Mouse (Mus musculus): ENCODE measurements around the gene Elmod2.
"Not testable (repeated sequence)": the region's sequence is repeated elsewhere in the genome, so short reads cannot be mapped to it uniquely, and the experiment has no call there.

Elmod2 gene

DNA sequence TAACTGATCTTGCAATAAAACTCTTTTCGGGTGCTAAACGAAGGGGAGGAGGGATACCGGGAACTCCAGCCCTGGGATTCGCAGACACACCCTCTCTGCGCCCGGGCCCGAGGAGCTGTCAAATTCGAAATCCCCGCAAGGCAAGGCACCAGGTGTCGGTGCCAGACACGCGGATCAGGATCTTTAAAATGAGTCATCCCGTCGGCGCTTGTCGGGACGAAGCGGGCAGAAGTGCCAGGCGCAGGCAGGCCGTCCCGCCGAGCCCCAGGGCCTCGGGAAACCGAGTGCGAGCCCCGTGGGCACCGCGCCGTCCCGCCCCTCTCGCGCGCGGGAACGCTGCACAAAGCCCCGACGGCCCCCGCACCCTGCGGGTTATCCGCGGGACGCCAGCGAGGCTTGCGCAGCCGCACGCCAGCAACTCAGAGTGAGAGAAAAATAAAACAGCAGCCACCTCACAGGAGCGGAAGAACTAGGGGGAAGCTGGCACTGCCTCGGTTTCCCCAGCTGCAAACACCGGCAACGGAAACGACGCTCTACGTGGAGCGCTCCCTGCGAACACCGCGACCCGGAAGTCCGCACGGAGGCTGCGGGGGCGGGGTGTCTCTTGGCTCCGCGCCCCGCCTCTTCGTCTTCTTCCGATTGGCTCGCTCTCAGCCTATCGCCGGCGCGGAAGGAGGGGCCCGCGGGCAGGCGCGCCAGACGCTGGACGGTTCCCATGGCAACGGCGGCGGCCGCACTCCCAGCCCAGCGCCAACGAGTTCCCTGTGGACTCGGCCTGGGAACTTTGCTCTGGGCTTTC lies at the start of gene Elmod2:
Elmod2 (minus strand) TSS at position 588 of the 799 bp plus-strand sequence.
- DNase-seq = peak; percentile 97 to 99

- no peak for DNase-seq
Observed at GRCm38 (mm10) chr8:83381016-83381415, 48.7 kb upstream of the Elmod2 start.

DNA sequence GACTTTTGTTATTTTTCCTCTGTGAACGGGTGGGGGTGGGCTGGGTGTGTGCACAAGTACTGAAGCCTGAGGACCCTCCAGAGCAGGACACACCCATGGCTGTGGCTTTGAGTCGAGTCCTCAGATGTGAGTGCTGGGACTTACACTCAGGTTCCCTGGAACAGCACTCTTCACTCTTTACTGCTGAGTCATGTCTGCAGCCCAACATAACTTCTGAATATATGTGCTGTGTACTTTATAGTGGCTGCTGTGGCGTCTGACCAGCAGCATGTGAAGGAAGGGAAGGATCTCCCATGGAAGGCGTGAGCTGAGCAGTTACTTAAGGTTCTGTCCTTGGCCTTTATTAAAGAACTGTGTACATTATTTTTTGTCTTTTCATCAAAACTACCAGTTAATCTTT lies 47.9 kb upstream of the Elmod2 start:
- no peak for DNase-seq

DNA sequence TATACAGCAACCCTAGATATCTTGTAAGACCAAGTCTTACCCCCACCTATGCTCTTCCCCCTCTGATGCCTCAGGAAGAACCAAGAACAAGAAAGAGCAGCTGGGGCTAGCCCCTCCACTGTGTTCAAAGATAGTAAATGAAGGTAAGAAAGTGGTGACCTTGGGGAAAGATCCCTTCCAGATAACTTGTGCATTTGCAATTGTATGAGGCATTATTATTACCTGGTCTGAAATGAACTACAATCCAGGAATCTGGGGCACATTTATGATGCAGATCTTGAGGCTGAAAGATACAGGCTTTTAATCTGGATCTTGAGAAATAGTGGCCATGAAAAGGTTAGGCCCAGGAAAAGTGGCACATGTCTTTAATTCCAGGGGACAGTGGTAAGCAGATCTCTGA lies 44.9 kb upstream of the Elmod2 start:
- DNase-seq = no peak

GRCm38 (mm10) chr8:83363156-83363769 lies 31.0 kb upstream of the Elmod2 start:
- DNase-seq = no peak

DNA sequence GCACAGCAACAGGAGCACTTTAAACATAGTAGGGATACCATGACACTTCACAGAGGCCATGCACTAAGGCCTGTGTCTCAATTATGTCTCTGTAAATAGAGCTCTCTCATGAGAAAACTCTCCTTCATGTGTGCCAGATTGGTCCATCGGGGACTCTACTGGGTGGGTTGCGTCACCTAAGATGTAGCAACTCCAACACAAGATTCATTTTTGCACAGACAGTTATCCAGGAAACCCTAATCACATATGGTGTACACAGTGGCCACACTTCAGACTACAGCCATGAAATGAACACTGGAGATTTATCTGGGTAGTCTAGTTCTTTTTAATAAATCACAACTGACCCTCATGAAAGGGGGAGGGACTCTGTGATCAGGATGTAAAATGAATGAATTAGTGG lies 19.0 kb upstream of the Elmod2 start:
- no peak for DNase-seq

DNA sequence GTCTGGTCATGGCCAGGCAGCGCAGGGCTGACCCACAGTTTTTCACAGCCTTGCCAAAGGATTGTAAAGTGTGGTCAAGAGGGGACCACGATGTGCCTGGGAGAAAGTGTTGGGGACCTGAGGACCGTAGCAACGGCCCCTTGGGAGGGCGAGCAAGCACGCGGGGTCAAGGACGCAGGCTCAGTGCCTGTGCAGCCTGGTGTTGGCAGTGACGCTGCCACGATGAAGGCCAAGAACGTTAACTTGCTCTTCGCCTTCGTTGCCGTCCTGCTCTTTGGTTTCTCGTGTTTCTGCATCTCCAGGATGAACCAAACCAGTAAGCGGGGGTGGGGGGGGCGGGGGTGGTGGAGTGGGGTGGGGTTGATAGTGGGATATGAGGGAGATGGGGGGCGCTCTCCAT lies 16.0 kb upstream of the Elmod2 start, which contains the start of gene Mgat4d:
Mgat4d (plus strand) TSS at position 209 of the 400 bp plus-strand sequence.
- no peak for DNase-seq

- no peak for DNase-seq
Observed at GRCm38 (mm10) chr8:83342693-83343092, 10.4 kb upstream of the Elmod2 start.

GRCm38 (mm10) chr8:83342076-83342475 lies 9.8 kb upstream of the Elmod2 start:
- no peak for DNase-seq

GRCm38 (mm10) chr8:83332864-83333263 lies 578 bp upstream of the Elmod2 start:
- DNase-seq = no peak

DNA sequence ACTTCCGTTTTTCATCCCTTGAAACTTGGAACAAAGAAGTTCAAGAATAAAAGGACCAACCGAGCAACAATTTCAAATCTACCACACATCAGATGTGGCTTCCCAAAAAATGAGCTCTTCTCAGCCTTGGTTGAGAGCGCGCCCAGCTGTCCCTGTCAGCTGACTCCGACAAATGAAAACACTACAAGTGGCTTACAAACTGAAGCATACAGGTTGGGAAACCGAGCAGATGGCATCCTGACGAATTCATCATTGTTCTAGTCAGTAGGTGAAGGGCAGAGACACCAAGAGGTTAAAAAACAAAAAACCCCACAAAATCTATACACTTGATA lies 753 bp downstream of the Elmod2 start:
- DNase-seq = peak in 1 of 2 experiments; percentile 51

DNA sequence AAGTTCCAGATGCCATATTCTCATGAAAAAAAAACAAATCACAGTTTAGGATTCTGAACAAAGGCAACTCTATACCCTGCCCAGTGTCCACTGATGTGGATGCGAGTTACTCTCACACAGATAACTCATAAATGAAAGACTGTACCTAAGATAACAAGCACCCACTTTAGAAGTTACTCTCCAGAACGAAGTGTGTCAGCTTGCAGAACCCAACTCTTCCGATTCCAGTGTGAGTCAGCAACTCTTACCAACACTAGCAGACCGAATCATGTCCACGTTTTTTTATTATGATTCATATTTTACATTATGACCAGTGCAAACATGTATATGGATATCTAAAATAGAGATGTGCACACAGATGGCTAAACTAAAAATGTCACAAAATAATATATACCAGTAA lies 4.4 kb downstream of the Elmod2 start:
- no peak for DNase-seq

GRCm38 (mm10) chr8:83323056-83323455 lies 9.2 kb downstream of the Elmod2 start:
- DNase-seq = no peak

DNA sequence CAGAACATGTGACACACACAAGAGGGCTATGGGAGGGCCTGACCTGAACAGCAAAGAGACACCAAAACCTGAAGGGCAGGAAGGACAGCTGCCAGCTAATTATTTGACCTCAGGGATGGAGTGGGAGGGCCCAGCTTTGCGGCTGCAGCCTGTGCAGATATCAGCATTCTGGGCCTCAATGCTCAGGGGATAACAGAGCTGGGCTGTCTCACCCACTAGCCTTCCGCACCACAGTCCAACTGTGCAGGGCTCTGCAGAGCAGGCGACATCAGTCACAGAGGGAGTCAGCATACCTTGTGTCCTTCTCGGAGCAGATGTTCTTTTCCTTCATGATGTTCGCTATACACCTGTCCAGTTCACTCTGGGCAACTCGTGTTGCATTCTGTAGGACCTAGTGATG lies 9.9 kb downstream of the Elmod2 start:
- no peak for DNase-seq

- DNase-seq = no peak
Observed at GRCm38 (mm10) chr8:83320543-83320942, 11.7 kb downstream of the Elmod2 start.

GRCm38 (mm10) chr8:83315691-83316090 lies 16.6 kb downstream of the Elmod2 start:
- DNase-seq = no peak

GRCm38 (mm10) chr8:83315084-83315483 lies 17.2 kb downstream of the Elmod2 start:
- DNase-seq = not testable (repeated sequence)

DNA sequence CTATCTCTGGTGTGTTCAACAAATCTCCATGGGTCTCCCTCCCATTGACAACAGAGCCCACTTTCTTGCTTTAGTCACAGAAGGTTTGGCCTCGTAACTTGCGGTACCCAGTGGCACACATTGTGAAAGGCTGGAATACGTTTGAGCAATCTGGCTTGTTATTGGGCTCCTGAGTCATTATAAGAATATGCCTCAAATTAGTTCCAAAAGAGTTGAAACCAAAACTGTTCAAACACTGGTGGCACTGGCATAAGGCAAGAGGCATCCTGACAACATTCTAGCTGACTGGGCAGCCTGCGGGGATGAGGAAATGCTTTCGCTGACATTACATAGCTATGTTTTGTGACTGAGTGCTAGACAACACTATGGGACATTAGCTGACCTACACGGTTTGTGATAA lies 22.4 kb downstream of the Elmod2 start:
- no peak for DNase-seq

DNA sequence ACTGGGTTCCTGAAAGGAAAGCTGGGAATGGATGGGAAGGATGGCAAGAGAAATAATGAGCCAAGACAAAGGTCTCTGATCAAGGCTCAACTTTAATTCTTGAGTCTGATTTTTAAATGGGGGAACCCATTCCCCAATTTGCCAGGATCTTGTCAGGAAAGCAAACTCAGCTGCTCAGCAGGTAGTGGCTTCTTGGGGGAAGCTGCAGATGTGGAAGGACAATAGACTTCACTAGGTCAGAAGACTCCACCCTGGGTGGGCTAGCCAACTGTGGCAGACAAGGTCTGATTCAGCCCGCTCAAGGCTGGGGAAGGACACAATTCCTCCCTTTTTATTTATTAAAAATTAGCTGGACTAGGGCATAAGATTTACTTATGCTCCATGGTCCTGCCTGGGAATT lies 27.3 kb downstream of the Elmod2 start:
- DNase-seq = no peak

- DNase-seq = no peak
Observed at GRCm38 (mm10) chr8:83300135-83300534, 32.2 kb downstream of the Elmod2 start.

DNA sequence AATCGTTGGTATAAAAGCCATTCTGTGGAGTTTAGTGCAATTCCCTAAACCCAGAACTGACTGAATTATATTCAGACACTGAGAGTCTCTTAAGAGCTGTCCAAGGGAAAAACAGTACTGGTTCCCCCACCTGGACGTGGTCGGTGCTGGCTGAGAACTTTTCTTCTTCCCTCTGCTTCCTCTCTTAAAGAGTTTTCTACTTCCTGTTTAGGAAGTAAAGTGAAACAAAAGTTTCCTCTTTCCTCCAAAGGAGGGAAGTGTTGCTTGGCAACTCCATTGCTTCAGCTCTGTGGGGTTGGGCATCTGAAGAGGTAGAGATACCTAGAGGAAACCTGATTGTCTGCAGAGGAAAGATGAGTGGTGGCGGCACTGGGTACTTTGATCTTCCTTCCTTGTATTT lies 34.9 kb downstream of the Elmod2 start:
- DNase-seq = no peak

- peak; percentile 42 to 59 for DNase-seq
Observed at GRCm38 (mm10) chr8:83290176-83290575, 42.1 kb downstream of the Elmod2 start, which contains the start of gene Ucp1. TSS of gene Ucp1 (plus strand) at chr8:83290352.

DNA sequence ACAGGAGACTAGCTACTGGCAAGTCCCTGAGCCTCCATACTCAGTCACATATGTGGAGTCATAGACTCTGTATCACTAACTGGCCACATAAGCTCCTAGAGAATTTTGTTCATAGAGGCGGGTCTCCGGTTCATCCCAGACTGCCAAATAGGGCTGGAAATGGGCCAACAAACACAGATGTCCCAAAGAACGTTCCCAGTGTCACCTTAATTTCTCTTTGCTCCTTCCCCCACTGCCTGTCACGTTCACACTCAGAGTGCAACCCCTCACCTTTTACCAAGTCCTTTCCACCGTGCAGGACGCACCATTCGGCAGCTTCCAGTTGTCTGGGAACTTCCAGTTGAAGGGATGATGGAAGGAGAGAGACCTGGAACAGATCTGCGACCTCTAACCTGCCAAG lies 46.9 kb downstream of the Elmod2 start:
- DNase-seq = no peak

DNA sequence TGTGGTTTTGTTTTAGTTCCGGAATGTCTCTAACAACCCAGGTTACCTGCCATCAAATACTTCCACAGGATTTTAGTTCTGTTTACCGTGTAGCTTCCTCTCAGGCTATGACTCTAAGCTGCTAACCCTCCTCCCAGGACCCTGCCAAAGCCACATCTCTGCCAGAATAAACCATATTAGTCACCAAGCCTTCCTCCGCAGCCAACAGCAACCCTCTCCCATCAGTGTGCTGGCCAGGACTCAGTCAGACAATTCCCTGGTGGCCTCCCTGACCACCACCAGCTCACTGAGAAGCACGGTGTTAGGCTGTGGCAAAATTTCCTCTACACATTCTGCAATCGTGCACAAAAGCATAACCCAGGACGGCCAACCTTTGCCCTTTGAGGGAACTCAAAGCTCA lies 53.9 kb downstream of the Elmod2 start:
- DNase-seq = no peak

- no peak for DNase-seq
Observed at GRCm38 (mm10) chr8:83274470-83274869, 57.8 kb downstream of the Elmod2 start.
